Comparison of ENCODE assay signal across 19 mouse cellular contexts in the genomic region with DNA sequence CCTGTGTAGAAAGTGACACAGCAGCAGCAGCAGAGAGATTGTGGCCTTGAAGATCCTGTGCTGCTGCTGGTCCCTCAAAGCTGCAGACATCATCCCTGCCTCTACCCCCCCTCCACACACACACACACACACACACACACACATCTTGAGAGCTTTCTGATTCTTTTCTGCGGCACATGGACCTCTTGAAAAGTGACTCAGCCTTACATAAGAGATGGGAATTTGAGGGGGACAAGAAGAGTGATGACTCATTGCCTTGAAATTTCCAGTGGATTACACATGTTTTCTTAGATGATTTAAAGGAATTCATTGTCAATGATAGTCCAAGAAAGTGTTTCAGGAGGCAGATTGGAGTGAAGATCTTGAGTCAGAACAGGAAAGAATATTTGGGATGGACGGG. TPM values are rescaled to one million over a fixed set of nuclear protein-coding genes. Genes with fewer than 3 reads are reported as not detected.
DNase-seq lines count a peak whose midpoint lies in the region; TF ChIP-seq lines count a peak whose summit lies in the region.
"Had no signal": no experiment of that assay in that cellular context is flagged by ENCODE, and none has a peak within 500 bp of the region (broad histone marks: within the 10 kb centered on the region; RNA-seq: fewer than 3 reads in every experiment).

No protein-coding gene starts in this region.

- no peak overlapping the region for H3K4me3 ChIP-seq in cerebellum, adult 2 months (replicated peaks; ENCODE audit: insufficient read depth, low read depth, low read length)
- H3K4me3 ChIP-seq: liver, embryonic 13.5 days; neural tube, embryonic 12.5 days had no signal

- no peak for TF ChIP-seq POLR2A in cerebellum, adult 2 months (IDR thresholded peaks at IDR 0.05; ENCODE audit: borderline replicate concordance, insufficient read depth, low read length)

- no peaks in the 10 kb centered on the region for H3K27me3 ChIP-seq in cerebellum, adult 2 months (ENCODE audit: control insufficient read depth, insufficient read depth, low read length)
- H3K27me3 ChIP-seq: liver, embryonic 13.5 days; neural tube, embryonic 12.5 days had no signal

- no peaks in the 10 kb centered on the region for H3K4me1 ChIP-seq in cerebellum, adult 2 months (ENCODE audit: control insufficient read depth, insufficient read depth, low read length)

- intact Hi-C loops in left cerebral cortex, postnatal 4 days (cut with DNase I): no loop called here

- DNase-seq in adrenal gland, adult 2 months: peak; percentile 36
- no peak for DNase-seq in adrenal gland, postnatal 14 days
- DNase-seq in left cerebral cortex, adult 9 months (ENCODE audit: low spot score in 2 of 2): peak; percentile 12 to 27
- DNase-seq in left cerebral cortex, postnatal 4 days: no peak
- DNase-seq in testis, postnatal 10 days (ENCODE audit: low spot score): peak; percentile 32
- DNase-seq in testis, postnatal 14 days (ENCODE audit: low spot score): no peak
- peak; percentile 50 for DNase-seq in telencephalon, adult 2 months (ENCODE audit: low read depth, low spot score)
- no peak for DNase-seq in cerebellum, adult 2 months
- DNase-seq: adrenal gland, postnatal 25 days; B cell, adult 2 months; cerebellum, postnatal 10 days; kidney, adult 18-20 months; kidney, postnatal 36 days; liver, embryonic 13.5 days; lung, postnatal 4 days; midbrain, embryonic 14.5 days; thymus, adult 18-20 months had no signal

- WGBS in cerebellum, adult 2 months: 89% methylated on average over 2 of the region's 2 CpGs

- no peak for TF ChIP-seq CTCF in cerebellum, adult 2 months (IDR thresholded peaks at IDR 0.05; ENCODE audit: borderline replicate concordance, insufficient read depth, low read depth, low read length)

- no peak overlapping the region for H3K27ac ChIP-seq in cerebellum, adult 2 months (ENCODE audit: insufficient read depth, low read length)
- H3K27ac ChIP-seq: hindbrain, postnatal 0 days; liver, embryonic 13.5 days; neural tube, embryonic 12.5 days had no signal

RNA-seq across cellular contexts. Expression of a gene that starts 58.9 kb away (rescaled TPM):
- 100 to 1,000 TPM; 232 to 255 TPM for total RNA-seq in adrenal gland, adult 2 months (2021)
- polyA plus RNA-seq in adrenal gland, adult 2 months (2012; rRNA removed): 178 and 211 TPM in 2 replicates
- 167 and 183 TPM in 2 replicates for total RNA-seq in adrenal gland, postnatal 14 days (2021)
- 10 to 100 TPM; 22.3 to 23.2 TPM for total RNA-seq in left cerebral cortex, postnatal 4 days (2021)
- polyA plus RNA-seq in cerebellum, adult 2 months (2012; rRNA removed): 59.6 and 64.8 TPM in 2 replicates

Comparison
In these comparisons a context has a peak if more than half of its experiments do, and no peak if none do; other contexts are left out.
1. DNase-seq: peak in adrenal gland, adult 2 months (single experiment), left cerebral cortex, adult 9 months (2 of 2), testis, postnatal 10 days (single experiment) and telencephalon, adult 2 months (single experiment); none in adrenal gland, postnatal 14 days (single experiment), left cerebral cortex, postnatal 4 days (single experiment), testis, postnatal 14 days (single experiment) and cerebellum, adult 2 months (0 of 2).